Mouse (Mus musculus): ENCODE measurements around the gene Tbx10. TPM values are rescaled to one million over a fixed set of nuclear protein-coding genes. Genes with fewer than 3 reads are reported as not detected.
"Not testable (repeated sequence)": the region's sequence is repeated elsewhere in the genome, so short reads cannot be mapped to it uniquely, and the experiment has no call there.

Gene Tbx10
- polyA plus RNA-seq, 1 experiment from 2014 or later = not detected

GRCm38 (mm10) chr19:3950331-3950730 lies 42.2 kb upstream of the Tbx10 start:
- no peak for ATAC-seq (ENCODE audit: low FRiP score, low TSS enrichment)
- H3K27ac ChIP-seq (replicated peaks) = no peak overlapping the region
- WGBS = 72% methylated on average over 3 of the region's 3 CpGs

GRCm38 (mm10) chr19:3951461-3951860 lies 41.1 kb upstream of the Tbx10 start:
- DNase-seq (ENCODE audit: low spot score) (no peak), ATAC-seq (ENCODE audit: low FRiP score, low TSS enrichment) (no peak)
- Histone ChIP-seq H3K4me1 (replicated peaks; ENCODE audit: control insufficient read depth, insufficient read depth) (no peaks in the 10 kb centered on the region), H3K36me3 (ENCODE audit: control insufficient read depth, insufficient read depth, low read length) (no peaks in the 10 kb centered on the region), H3K27ac (replicated peaks) (no peak overlapping the region), H3K4me2 (replicated peaks; ENCODE audit: low read depth) (no peak overlapping the region), H3K27me3 (ENCODE audit: control insufficient read depth, insufficient read depth, low read length) (no peaks in the 10 kb centered on the region), H3K4me3 (ENCODE audit: low read depth, low read length) (no peak overlapping the region), H3K9me3 (ENCODE audit: control insufficient read depth, low read length) (no peaks in the 10 kb centered on the region), H3K9ac (ENCODE audit: low read length) (no peak overlapping the region)
- TF ChIP-seq EP300 (optimal IDR thresholded peaks at IDR 0.05) (no peak), CTCF (IDR thresholded peaks at IDR 0.05; ENCODE audit: low read depth) (no peak)

More at GRCm38 (mm10) chr19:3950331-3950730, 42.2 kb upstream of the Tbx10 start:
- H3K36me3 ChIP-seq (ENCODE audit: control insufficient read depth, insufficient read depth, low read length) = no peaks in the 10 kb centered on the region
- no peak overlapping the region for H3K9ac ChIP-seq (ENCODE audit: low read length)
- TF ChIP-seq EP300 (optimal IDR thresholded peaks at IDR 0.05) (no peak), CTCF (IDR thresholded peaks at IDR 0.05; ENCODE audit: low read depth) (no peak)
- no peak overlapping the region for H3K4me2 ChIP-seq (replicated peaks; ENCODE audit: low read depth)
- DNase-seq (ENCODE audit: low spot score) = no peak
- no peaks in the 10 kb centered on the region for H3K4me1 ChIP-seq (replicated peaks; ENCODE audit: control insufficient read depth, insufficient read depth)
- H3K27me3 ChIP-seq (ENCODE audit: control insufficient read depth, insufficient read depth, low read length) = no peaks in the 10 kb centered on the region
- H3K4me3 ChIP-seq (ENCODE audit: low read depth, low read length) = no peak overlapping the region
- no peaks in the 10 kb centered on the region for H3K9me3 ChIP-seq (ENCODE audit: control insufficient read depth, low read length)

GRCm38 (mm10) chr19:3952099-3952498 lies 40.5 kb upstream of the Tbx10 start:
- DNase-seq (ENCODE audit: low spot score) (no peak), ATAC-seq (ENCODE audit: low FRiP score, low TSS enrichment) (no peak)
- Histone ChIP-seq H3K27me3 (ENCODE audit: control insufficient read depth, insufficient read depth, low read length) (no peaks in the 10 kb centered on the region), H3K4me2 (replicated peaks; ENCODE audit: low read depth) (no peak overlapping the region), H3K4me1 (replicated peaks; ENCODE audit: control insufficient read depth, insufficient read depth) (no peaks in the 10 kb centered on the region), H3K4me3 (ENCODE audit: low read depth, low read length) (no peak overlapping the region), H3K27ac (replicated peaks) (no peak overlapping the region), H3K9me3 (ENCODE audit: control insufficient read depth, low read length) (no peaks in the 10 kb centered on the region), H3K9ac (ENCODE audit: low read length) (no peak overlapping the region), H3K36me3 (ENCODE audit: control insufficient read depth, insufficient read depth, low read length) (no peaks in the 10 kb centered on the region)
- 16% methylated on average over 1 of the region's 1 CpGs for WGBS
- no peak for TF ChIP-seq CTCF (IDR thresholded peaks at IDR 0.05; ENCODE audit: low read depth)
- TF ChIP-seq EP300 (optimal IDR thresholded peaks at IDR 0.05) = no peak

- TF ChIP-seq CTCF (IDR thresholded peaks at IDR 0.05; ENCODE audit: low read depth) (no peak), EP300 (optimal IDR thresholded peaks at IDR 0.05) (no peak)
- Histone ChIP-seq H3K4me1 (replicated peaks; ENCODE audit: control insufficient read depth, insufficient read depth) (no peaks in the 10 kb centered on the region), H3K27ac (replicated peaks) (no peak overlapping the region), H3K9ac (ENCODE audit: low read length) (no peak overlapping the region), H3K36me3 (ENCODE audit: control insufficient read depth, insufficient read depth, low read length) (no peaks in the 10 kb centered on the region), H3K4me3 (ENCODE audit: low read depth, low read length) (no peak overlapping the region), H3K4me2 (replicated peaks; ENCODE audit: low read depth) (no peak overlapping the region), H3K27me3 (ENCODE audit: control insufficient read depth, insufficient read depth, low read length) (no peaks in the 10 kb centered on the region), H3K9me3 (ENCODE audit: control insufficient read depth, low read length) (no peaks in the 10 kb centered on the region)
- no peak for DNase-seq (ENCODE audit: low spot score)
- ATAC-seq (ENCODE audit: low FRiP score, low TSS enrichment) = no peak
- 54% methylated on average over 3 of the region's 3 CpGs for WGBS
Observed at GRCm38 (mm10) chr19:3955033-3955432, 37.5 kb upstream of the Tbx10 start.

GRCm38 (mm10) chr19:3955804-3956203 lies 36.7 kb upstream of the Tbx10 start:
- no peak for DNase-seq (ENCODE audit: low spot score)
- no peaks in the 10 kb centered on the region for H3K27me3 ChIP-seq (ENCODE audit: control insufficient read depth, insufficient read depth, low read length)
- 0 out of 2 replicates have a peak, but pooled peaks have one; percentile 25 for ATAC-seq (ENCODE audit: low FRiP score, low TSS enrichment)
- no peaks in the 10 kb centered on the region for H3K36me3 ChIP-seq (ENCODE audit: control insufficient read depth, insufficient read depth, low read length)
- no peak overlapping the region for H3K4me3 ChIP-seq (ENCODE audit: low read depth, low read length)
- H3K9ac ChIP-seq (ENCODE audit: low read length) = no peak overlapping the region
- no peak overlapping the region for H3K27ac ChIP-seq (replicated peaks)
- 37% methylated on average over 4 of the region's 4 CpGs for WGBS
- no peaks in the 10 kb centered on the region for H3K4me1 ChIP-seq (replicated peaks; ENCODE audit: control insufficient read depth, insufficient read depth)
- H3K9me3 ChIP-seq (ENCODE audit: control insufficient read depth, low read length) = no peaks in the 10 kb centered on the region
- TF ChIP-seq CTCF (IDR thresholded peaks at IDR 0.05; ENCODE audit: low read depth) (no peak), EP300 (optimal IDR thresholded peaks at IDR 0.05) (no peak)
- H3K4me2 ChIP-seq (replicated peaks; ENCODE audit: low read depth) = no peak overlapping the region

GRCm38 (mm10) chr19:3957296-3958036 lies 35.1 kb upstream of the Tbx10 start:
- not testable (repeated sequence) for H3K4me1 ChIP-seq (replicated peaks; ENCODE audit: control insufficient read depth, insufficient read depth); H3K27ac ChIP-seq (replicated peaks); H3K4me2 ChIP-seq (replicated peaks; ENCODE audit: low read depth); ATAC-seq (ENCODE audit: low FRiP score, low TSS enrichment); DNase-seq (ENCODE audit: low spot score); H3K9me3 ChIP-seq (ENCODE audit: control insufficient read depth, low read length); H3K27me3 ChIP-seq (ENCODE audit: control insufficient read depth, insufficient read depth, low read length); H3K36me3 ChIP-seq (ENCODE audit: control insufficient read depth, insufficient read depth, low read length); H3K9ac ChIP-seq (ENCODE audit: low read length); H3K4me3 ChIP-seq (ENCODE audit: low read depth, low read length)
- 78% methylated on average over 5 of the region's 5 CpGs for WGBS

Data from stomach, postnatal 0 days (tissue).